Mouse (Mus musculus) kidney, adult 2 months (tissue): ENCODE results near the gene Sipa1. TPM values are rescaled to one million over a fixed set of nuclear protein-coding genes. Genes with fewer than 3 reads are reported as not detected.

Experiments used
- DNase-seq: peaks from one replicate; pipeline ENCODE4 v3.0.0; 2021
- H3K27ac ChIP-seq: fragments of 200-500 bp; 2 replicates; pipeline ENCODE4 v1.5.1; 2012; ENCODE audit warnings: low read depth, low read length, control low read depth, inconsistent platforms; ENCODE audit not compliant: insufficient read depth
- H3K27me3 ChIP-seq: fragments of 200-500 bp; replicated peaks from 2 replicates; pipeline ENCODE4 v1.6.1; 2012; ENCODE audit warnings: mild to moderate bottlenecking, moderate library complexity, low read length, inconsistent platforms; ENCODE audit not compliant: control insufficient read depth, insufficient read depth
- H3K36me3 ChIP-seq: fragments of 200-500 bp; 2 replicates; pipeline ENCODE4 v1.6.1; 2012; ENCODE audit warnings: mild to moderate bottlenecking, moderate library complexity, low read length, inconsistent platforms; ENCODE audit not compliant: control insufficient read depth, insufficient read depth
- H3K4me1 ChIP-seq: fragments of 200-500 bp; 2 replicates; pipeline ENCODE4 v1.6.1; 2011; ENCODE audit warnings: low read length; ENCODE audit not compliant: control insufficient read depth, insufficient read depth
- H3K4me3 ChIP-seq: fragments of 200-500 bp; 2 replicates; pipeline ENCODE4 v1.5.1; 2011; ENCODE audit warnings: mild to moderate bottlenecking, low read depth, low read length, control low read depth; ENCODE audit not compliant: insufficient read depth
- CTCF ChIP-seq: fragments of 200-500 bp; conservative IDR thresholded peaks from 2 replicates; pipeline ENCODE4 v1.5.1; 2011; ENCODE audit warnings: low read depth, mild to moderate bottlenecking, control low read depth, low read length, moderate library complexity, mixed read lengths; ENCODE audit not compliant: insufficient read depth, insufficient read length
- POLR2A ChIP-seq: fragments of 200-500 bp; IDR thresholded peaks from one replicate; pipeline ENCODE4 v1.6.1; 2011; ENCODE audit warnings: low read depth, low read length, control low read depth
- WGBS: fragments of 180-500 bp; shearing (Covaris S2); methylation state at CpG from one replicate; pipeline ENCODE4 v1.1.7; 2018; 5-methylcytosine and 5-hydroxymethylcytosine counted together
- polyA plus RNA-seq: library from polyadenylated mRNA; depleted of rRNA; stranded (reverse); fragments of >200 nt; gene quantifications from 2 replicates; pipeline ENCODE4 v1.2.3, GENCODE M21; 2012; rRNA removed

Gene Sipa1
- 35.4 and 36.9 TPM in 2 replicates for polyA plus RNA-seq

DNA sequence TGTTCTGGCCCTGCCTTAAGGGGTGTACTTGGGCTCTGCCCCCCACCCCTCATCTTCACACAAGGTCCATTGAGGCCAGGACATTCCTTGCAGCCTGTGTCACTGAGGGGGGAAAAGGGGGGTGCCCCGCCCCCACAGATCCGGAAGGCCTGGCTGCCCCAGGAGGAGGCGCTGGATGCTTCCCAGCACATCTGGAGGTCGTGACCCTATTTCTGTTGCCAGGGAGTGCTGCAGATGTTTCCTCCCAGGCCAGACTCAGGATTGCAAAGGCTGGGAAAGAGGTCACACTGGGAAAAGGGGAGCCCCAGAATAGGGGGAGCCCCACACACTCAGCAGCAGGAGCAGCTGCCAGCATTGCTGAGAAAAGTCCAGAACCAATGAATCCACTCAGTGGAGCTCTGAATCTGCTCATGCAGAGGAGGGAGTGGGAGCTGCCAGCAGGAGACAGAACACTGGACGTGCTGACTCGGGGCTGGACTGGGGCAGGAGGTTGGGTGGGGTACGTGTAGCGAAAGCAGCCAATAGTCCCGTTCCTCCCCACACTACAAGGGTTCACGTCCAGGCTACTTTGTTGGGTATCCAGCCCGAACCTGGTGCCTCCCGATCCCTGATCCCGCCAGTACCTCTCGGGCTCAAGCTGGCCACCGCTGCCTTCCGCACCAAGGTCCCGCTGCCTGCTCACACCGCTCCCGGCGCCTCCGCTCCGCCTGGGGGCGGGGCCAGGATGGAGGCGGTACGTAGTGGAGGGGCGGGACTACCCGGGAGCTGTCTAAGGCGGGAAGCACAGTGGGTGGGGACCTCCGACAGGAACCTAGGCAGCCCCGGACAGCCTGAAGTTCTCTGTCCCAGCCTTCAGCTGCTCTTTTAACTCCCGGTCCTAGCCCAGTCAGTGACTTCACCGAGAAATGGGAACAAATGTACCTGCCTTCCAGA is at the start of gene Sipa1:
TSS of gene Sipa1 (minus strand) at position 727 of the 933 bp plus-strand sequence.
- peak; percentile 79 for TF ChIP-seq POLR2A
- TF ChIP-seq CTCF = no peak
- DNase-seq = peak; percentile 96
- H3K36me3 ChIP-seq = no peaks in the 10 kb centered on the region; the same call in 1 of the 2 replicates
- H3K27me3 ChIP-seq = no peaks in the 10 kb centered on the region
- H3K27ac ChIP-seq = peak within 1 kb of the TSS; percentile 72
- peak within 1 kb of the TSS; percentile 62 for H3K4me3 ChIP-seq
- WGBS = 4% methylated on average over 32 of the region's 32 CpGs
- H3K4me1 ChIP-seq = peaks cover 7% of the 10 kb centered on the region; the same call in 1 of the 2 replicates

DNA sequence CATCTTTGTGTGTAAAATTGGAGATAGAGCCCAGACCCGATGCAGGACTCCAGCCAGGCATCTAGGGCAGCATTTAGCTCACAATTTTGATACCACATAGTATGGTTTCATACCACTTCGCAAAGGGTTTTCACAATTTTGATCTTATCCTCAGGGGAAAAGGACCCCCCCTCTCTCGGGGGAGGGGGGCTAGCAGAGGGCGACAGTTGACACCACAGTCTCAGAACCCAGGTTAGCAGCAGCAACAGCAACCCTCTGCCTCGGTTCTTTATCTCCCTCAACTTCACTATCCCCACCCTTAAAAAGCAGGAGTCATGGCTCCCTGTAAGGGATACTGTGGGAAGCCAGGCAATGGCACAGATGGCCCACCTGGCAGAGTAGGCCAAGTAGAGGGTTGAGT is 49.7 kb upstream of the Sipa1 start:
- Histone ChIP-seq H3K36me3 (no peaks in the 10 kb centered on the region), H3K27me3 (no peaks in the 10 kb centered on the region), H3K27ac (no peak overlapping the region), H3K4me1 (peaks cover 3% of the 10 kb centered on the region; the same call in 1 of the 2 replicates), H3K4me3 (no peak overlapping the region)
- WGBS = 63% methylated on average over 5 of the region's 5 CpGs
- no peak for DNase-seq
- TF ChIP-seq POLR2A (no peak), CTCF (no peak)

DNA sequence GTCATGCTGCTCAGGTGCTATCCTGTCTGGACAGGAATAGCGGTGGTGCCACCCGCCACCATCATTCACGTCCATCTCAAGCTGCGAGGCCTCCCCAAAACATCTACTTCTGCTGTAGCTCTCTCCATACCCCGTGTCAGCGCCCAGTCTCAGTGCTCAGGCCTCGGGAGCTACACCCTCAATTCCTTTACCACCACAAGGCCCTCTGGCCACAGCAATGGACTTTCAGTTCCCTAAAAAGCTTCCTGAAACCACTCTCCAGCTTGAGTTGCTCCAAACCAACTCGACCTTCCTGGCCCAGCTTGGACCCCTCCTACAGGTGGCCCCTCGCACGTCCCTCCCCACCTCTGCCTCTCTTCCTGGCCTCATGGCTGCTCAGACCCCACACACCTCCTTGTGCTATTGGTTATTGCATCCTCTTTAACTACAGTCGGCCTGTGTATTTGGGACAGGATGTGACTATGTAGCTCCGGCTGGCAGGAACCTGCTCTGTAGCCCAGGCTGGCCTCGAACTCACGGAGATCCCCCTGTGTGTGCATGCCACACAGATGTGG is 48.5 kb upstream of the Sipa1 start:
- TF ChIP-seq CTCF (no peak), POLR2A (no peak)
- Histone ChIP-seq H3K27me3 (no peaks in the 10 kb centered on the region), H3K27ac (no peak overlapping the region), H3K36me3 (no peaks in the 10 kb centered on the region), H3K4me1 (peaks cover 3% of the 10 kb centered on the region; the same call in 1 of the 2 replicates), H3K4me3 (no peak overlapping the region)
- DNase-seq = no peak
- WGBS = 87% methylated on average over 14 of the region's 14 CpGs

DNA sequence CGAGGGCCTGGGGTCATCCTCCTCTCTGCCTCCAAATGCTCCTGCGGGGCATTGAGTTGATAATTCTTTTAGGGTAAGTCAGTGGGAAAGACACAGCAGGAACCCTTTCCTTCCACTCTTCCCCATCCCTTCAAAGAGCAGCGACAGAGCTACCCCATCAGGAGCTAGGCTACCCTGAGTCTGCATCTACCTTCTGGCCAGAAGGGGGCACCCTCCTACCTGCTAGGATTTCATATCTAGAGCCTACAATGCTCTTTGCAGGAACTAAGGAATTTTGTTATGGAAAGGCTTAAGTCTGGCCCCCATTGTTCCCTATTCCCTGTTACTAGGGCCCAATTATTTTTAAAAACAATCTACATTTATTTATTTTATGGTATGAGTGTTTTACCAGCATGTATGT is 47.7 kb upstream of the Sipa1 start:
- Histone ChIP-seq H3K27ac (no peak overlapping the region), H3K36me3 (no peaks in the 10 kb centered on the region), H3K27me3 (no peaks in the 10 kb centered on the region), H3K4me3 (no peak overlapping the region), H3K4me1 (peaks cover 3% of the 10 kb centered on the region; the same call in 1 of the 2 replicates)
- no peak for TF ChIP-seq POLR2A
- peak; percentile 89 for TF ChIP-seq CTCF
- WGBS = 24% methylated on average over 3 of the region's 3 CpGs
- peak; percentile 87 for DNase-seq

DNA sequence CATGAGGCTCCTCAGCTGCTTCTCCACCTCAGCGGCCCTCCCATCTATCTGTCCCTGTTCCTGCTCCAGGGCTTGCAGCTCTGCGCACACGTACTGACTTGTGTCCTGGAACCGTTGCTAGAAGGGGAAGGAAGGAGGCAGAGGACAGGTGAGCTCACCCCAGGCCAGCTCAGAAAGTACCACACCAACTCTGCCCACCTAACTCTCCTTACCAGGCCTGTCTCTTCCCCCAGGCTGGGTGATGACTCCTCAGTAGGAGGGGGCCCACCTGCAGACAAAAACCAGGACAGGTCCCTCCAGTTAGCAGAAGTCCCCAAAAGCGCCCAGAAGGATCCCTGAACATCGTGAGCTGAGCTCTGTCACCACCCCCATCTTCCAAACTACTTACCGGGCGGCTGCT is 47.1 kb upstream of the Sipa1 start:
- Histone ChIP-seq H3K4me3 (no peak overlapping the region), H3K4me1 (peaks cover 3% of the 10 kb centered on the region; the same call in 1 of the 2 replicates), H3K27me3 (no peaks in the 10 kb centered on the region), H3K36me3 (no peaks in the 10 kb centered on the region), H3K27ac (no peak overlapping the region)
- DNase-seq = no peak
- TF ChIP-seq CTCF = no peak
- WGBS = 91% methylated on average over 8 of the region's 8 CpGs

DNA sequence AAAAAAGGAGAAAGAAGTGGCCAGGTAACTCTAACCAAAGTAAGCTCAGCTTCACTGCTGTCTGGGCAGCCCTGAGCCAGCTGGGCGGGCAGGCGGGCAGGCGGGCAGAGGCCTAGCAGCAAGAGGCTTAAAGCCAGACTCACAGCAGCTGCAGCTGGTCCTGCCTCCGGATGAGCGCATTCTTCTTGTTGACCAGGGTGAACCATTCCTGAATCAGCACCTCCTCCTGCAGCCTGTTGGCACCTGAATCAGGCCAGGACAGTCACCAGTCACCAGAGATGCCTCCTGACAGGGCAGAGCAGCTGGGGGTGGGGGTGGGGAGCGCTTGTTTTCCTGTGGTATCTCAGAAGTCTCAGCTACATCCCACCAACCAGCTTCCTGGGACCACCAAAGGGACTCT is 46.6 kb upstream of the Sipa1 start:
- H3K4me1 ChIP-seq = peaks cover 3% of the 10 kb centered on the region; the same call in 1 of the 2 replicates
- no peak for TF ChIP-seq CTCF
- TF ChIP-seq POLR2A = no peak
- H3K4me3 ChIP-seq = no peak overlapping the region
- WGBS = 91% methylated on average over 6 of the region's 6 CpGs
- H3K27ac ChIP-seq = no peak overlapping the region
- H3K27me3 ChIP-seq = no peaks in the 10 kb centered on the region
- H3K36me3 ChIP-seq = no peaks in the 10 kb centered on the region
- DNase-seq = no peak

DNA sequence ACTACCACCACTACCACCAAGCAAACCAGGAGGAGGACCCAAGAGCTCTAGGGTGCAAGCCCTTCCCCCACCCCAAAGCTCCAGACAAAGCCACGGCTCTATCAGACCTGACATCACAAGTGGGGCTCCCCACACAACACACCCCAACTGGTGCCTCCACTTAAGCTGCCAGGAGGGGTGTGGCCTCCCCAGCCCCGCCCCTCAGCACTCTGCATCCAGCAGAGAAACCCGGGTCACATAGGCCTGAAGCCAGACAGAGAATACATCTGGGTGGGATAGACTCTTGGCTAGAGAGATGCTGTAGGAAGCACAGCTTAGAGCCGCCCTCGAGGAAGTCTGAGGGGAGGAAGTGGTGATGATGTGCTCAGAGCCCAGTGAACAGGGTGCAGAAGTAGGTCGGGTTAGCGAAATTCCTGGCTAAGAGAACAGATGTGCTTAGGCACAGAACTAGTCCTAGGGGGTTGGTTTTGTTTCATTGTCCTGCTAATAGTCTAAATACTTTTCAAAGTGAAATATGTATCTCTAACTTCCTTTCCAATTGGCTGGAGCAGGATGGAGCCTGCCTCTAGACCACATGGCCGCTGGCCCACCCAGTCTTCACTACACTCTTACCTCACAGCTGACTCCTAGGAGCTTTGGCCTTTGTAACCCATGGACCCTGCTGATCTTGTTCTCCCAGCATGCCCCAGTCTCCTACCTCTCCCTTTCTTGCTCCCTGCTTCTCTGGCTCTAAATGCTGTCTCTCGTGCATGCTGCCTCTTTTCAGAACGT is 41.5 kb upstream of the Sipa1 start:
- DNase-seq = no peak
- H3K4me3 ChIP-seq = no peak overlapping the region
- H3K27ac ChIP-seq = no peak overlapping the region
- no peak for TF ChIP-seq POLR2A
- no peak for TF ChIP-seq CTCF
- H3K4me1 ChIP-seq = no peaks in the 10 kb centered on the region
- peaks cover 1% of the 10 kb centered on the region; the same call in 1 of the 2 replicates for H3K36me3 ChIP-seq
- no peaks in the 10 kb centered on the region for H3K27me3 ChIP-seq
- WGBS = 45% methylated on average over 10 of the region's 10 CpGs
